Mouse (Mus musculus): ENCODE measurements around the gene Parn. TPM values are rescaled to one million over a fixed set of nuclear protein-coding genes. Genes with fewer than 3 reads are reported as not detected.
A peak's percentile ranks its signal among the peaks of the same experiment; 100 is the strongest.

Gene Parn
- polyA plus RNA-seq, 1 experiment, result 20.8 TPM

- DNase-seq (ENCODE audit: low read depth), result no peak
These were observed 111.0 kb downstream of the Parn start for GRCm38 (mm10) chr16:13556954-13557470.

- DNase-seq (ENCODE audit: low read depth), result no peak
These were observed 111.5 kb downstream of the Parn start for GRCm38 (mm10) chr16:13556446-13556845.

GRCm38 (mm10) chr16:13550667-13551066 lies 117.3 kb downstream of the Parn start:
- no peak for DNase-seq (ENCODE audit: low read depth)

GRCm38 (mm10) chr16:13549976-13550375 lies 118.0 kb downstream of the Parn start:
- no peak for DNase-seq (ENCODE audit: low read depth)

GRCm38 (mm10) chr16:13541816-13542215 lies 126.2 kb downstream of the Parn start:
- DNase-seq (ENCODE audit: low read depth), result no peak

- DNase-seq (ENCODE audit: low read depth), result no peak
These were observed 126.7 kb downstream of the Parn start for GRCm38 (mm10) chr16:13541121-13541747.

- no peak for DNase-seq (ENCODE audit: low read depth)
These were observed 128.9 kb downstream of the Parn start for GRCm38 (mm10) chr16:13538933-13539648.

GRCm38 (mm10) chr16:13538213-13538932 lies 129.6 kb downstream of the Parn start:
- DNase-seq (ENCODE audit: low read depth), result peak; percentile 95

- DNase-seq (ENCODE audit: low read depth), result no peak
These were observed 131.6 kb downstream of the Parn start for GRCm38 (mm10) chr16:13536404-13536803.

- no peak for DNase-seq (ENCODE audit: low read depth)
These were observed 132.1 kb downstream of the Parn start for GRCm38 (mm10) chr16:13535856-13536255.

GRCm38 (mm10) chr16:13532840-13533239 lies 135.1 kb downstream of the Parn start:
- DNase-seq (ENCODE audit: low read depth), result no peak

- no peak for DNase-seq (ENCODE audit: low read depth)
These were observed 136.7 kb downstream of the Parn start for GRCm38 (mm10) chr16:13531279-13531678.

- DNase-seq (ENCODE audit: low read depth), result no peak
These were observed 146.6 kb downstream of the Parn start for GRCm38 (mm10) chr16:13521359-13521758.

GRCm38 (mm10) chr16:13520301-13520700 lies 147.7 kb downstream of the Parn start:
- DNase-seq (ENCODE audit: low read depth), result no peak

GRCm38 (mm10) chr16:13516214-13516613 lies 151.8 kb downstream of the Parn start:
- no peak for DNase-seq (ENCODE audit: low read depth)

- peak; percentile 58 for DNase-seq (ENCODE audit: low read depth)
These were observed 152.4 kb downstream of the Parn start for GRCm38 (mm10) chr16:13515524-13515923.

GRCm38 (mm10) chr16:13505055-13505454 lies 162.9 kb downstream of the Parn start:
- DNase-seq (ENCODE audit: low read depth), result no peak

GRCm38 (mm10) chr16:13504476-13504875 lies 163.5 kb downstream of the Parn start:
- DNase-seq (ENCODE audit: low read depth), result no peak

- DNase-seq (ENCODE audit: low read depth), result no peak
These were observed 169.0 kb downstream of the Parn start for GRCm38 (mm10) chr16:13498923-13499322.

- DNase-seq (ENCODE audit: low read depth), result no peak
These were observed 174.0 kb downstream of the Parn start for GRCm38 (mm10) chr16:13493981-13494380.

GRCm38 (mm10) chr16:13492996-13493395 lies 175.0 kb downstream of the Parn start:
- no peak for DNase-seq (ENCODE audit: low read depth)

GRCm38 (mm10) chr16:13491776-13492175 lies 176.2 kb downstream of the Parn start:
- no peak for DNase-seq (ENCODE audit: low read depth)
